30 mouse cellular contexts compared by ENCODE assay signal in genomic region chr16:24192013-24192412, GRCm38 (mm10).
DNase-seq lines count a peak whose midpoint lies in the region; ATAC-seq and TF ChIP-seq lines count a peak whose summit lies in the region.
"Had no signal": no experiment of that assay in that cellular context is flagged by ENCODE, and none has a peak within 500 bp of the region (broad histone marks: within the 10 kb centered on the region; RNA-seq: fewer than 3 reads in every experiment).

No protein-coding gene starts in this region.

- no peak overlapping the region for H3K4me2 ChIP-seq in liver, embryonic 11.5 days
- H3K4me2 ChIP-seq: forebrain, embryonic 13.5 days; hindbrain, embryonic 12.5 days; limb, embryonic 13.5 days; liver, embryonic 13.5 days; midbrain, embryonic 13.5 days had no signal

- DNase-seq in heart, adult 18-20 months = peak; percentile 41 to 57
- no peak for DNase-seq in heart, postnatal 36 days
- DNase-seq in liver, adult 2 months (ENCODE audit: extremely low read depth, low read depth, low spot score) = peak; percentile 72
- no peak for DNase-seq in liver, embryonic 11.5 days (ENCODE audit: low spot score)
- DNase-seq in cerebellum, adult 9-10 months = peak; percentile 59
- no peak for DNase-seq in gastrocnemius, postnatal 25 days
- DNase-seq: adrenal gland, adult 2 months; B cell, adult 2 months; gastrocnemius, postnatal 36 days; kidney, adult 8-10 months; kidney, postnatal 4 days; liver, embryonic 13.5 days; lung, adult 18-20 months; lung, postnatal 4 days; right cerebral cortex, adult 18-20 months; spleen, adult 18-20 months; thymus, adult 18-20 months; thymus, postnatal 25 days had no signal

- peaks cover 5% of the 10 kb centered on the region; the same call in 1 of the 2 replicates for H3K4me1 ChIP-seq in liver, adult 2 months (ENCODE audit: control insufficient read depth, insufficient read depth, low read length)
- H3K4me1 ChIP-seq in liver, embryonic 11.5 days (replicated peaks; ENCODE audit: control insufficient read depth, insufficient read depth, low read length) = no peaks in the 10 kb centered on the region
- H3K4me1 ChIP-seq: forebrain, embryonic 13.5 days; hindbrain, embryonic 12.5 days; limb, embryonic 13.5 days; liver, embryonic 13.5 days; megakaryocyte, embryonic 14.5 days; midbrain, embryonic 13.5 days had no signal

- intact Hi-C loops in heart, postnatal 36 days (cut with DNase I) = no loop called here

- 16% methylated on average over 1 of the region's 1 CpGs for WGBS in liver, adult 2 months
- 68% methylated on average over 1 of the region's 1 CpGs for WGBS in liver, embryonic 11.5 days

- no peak for ATAC-seq in liver, embryonic 11.5 days (replicated peaks; ENCODE audit: low FRiP score)
- no peak for ATAC-seq in megakaryocyte-erythroid progenitor cell, adult 5-6 weeks (replicated peaks; ENCODE audit: low FRiP score, low TSS enrichment, poor library complexity, severe bottlenecking)
- ATAC-seq: activated CD4-positive, CD25-positive, alpha-beta regulatory T cell, adult 4 months; forebrain, embryonic 13.5 days; intestine, embryonic 16.5 days; lung, postnatal 0 days; midbrain, embryonic 13.5 days had no signal

- no peak overlapping the region for H3K4me3 ChIP-seq in liver, adult 2 months (ENCODE audit: insufficient read depth, low read depth, low read length)
- H3K4me3 ChIP-seq in liver, embryonic 11.5 days (ENCODE audit: low read depth, low read length) = no peak overlapping the region
- H3K4me3 ChIP-seq: forebrain, embryonic 13.5 days; heart, embryonic 10.5 days; hindbrain, embryonic 12.5 days; limb, embryonic 13.5 days; liver, embryonic 13.5 days; megakaryocyte, embryonic 14.5 days; midbrain, embryonic 13.5 days had no signal

- no peak for TF ChIP-seq CTCF in liver, adult 2 months (IDR thresholded peaks at IDR 0.05; ENCODE audit: low read depth, low read length)

- H3K9ac ChIP-seq in liver, adult 2 months (ENCODE audit: low read depth, low read length) = no peak overlapping the region
- no peak overlapping the region for H3K9ac ChIP-seq in liver, embryonic 11.5 days (ENCODE audit: low read depth, low read length)
- H3K9ac ChIP-seq: forebrain, embryonic 13.5 days; hindbrain, embryonic 12.5 days; limb, embryonic 13.5 days; liver, embryonic 13.5 days; midbrain, embryonic 13.5 days had no signal

- H3K36me3 ChIP-seq in liver, adult 2 months (ENCODE audit: control insufficient read depth, insufficient read depth, low read length) = no peaks in the 10 kb centered on the region
- H3K36me3 ChIP-seq in liver, embryonic 11.5 days (ENCODE audit: control insufficient read depth, insufficient read depth, low read length) = no peaks in the 10 kb centered on the region
- H3K36me3 ChIP-seq: heart, embryonic 10.5 days; hindbrain, embryonic 12.5 days; limb, embryonic 13.5 days; liver, embryonic 13.5 days; midbrain, embryonic 13.5 days had no signal

- no peak for TF ChIP-seq POLR2A in liver, adult 2 months (IDR thresholded peaks at IDR 0.05; ENCODE audit: extremely low read depth, insufficient read depth, low read length)

- H3K79me2 ChIP-seq in liver, adult 2 months (ENCODE audit: control insufficient read depth, insufficient read depth, low read length) = no peaks in the 10 kb centered on the region

- H3K9me3 ChIP-seq in liver, embryonic 11.5 days (ENCODE audit: control insufficient read depth, low read length) = no peaks in the 10 kb centered on the region
- H3K9me3 ChIP-seq: forebrain, embryonic 13.5 days; heart, embryonic 10.5 days; hindbrain, embryonic 12.5 days; limb, embryonic 13.5 days; liver, embryonic 13.5 days; megakaryocyte, embryonic 14.5 days; midbrain, embryonic 13.5 days had no signal

- H3K27me3 ChIP-seq in liver, adult 2 months (ENCODE audit: control insufficient read depth, insufficient read depth, low read length) = no peaks in the 10 kb centered on the region
- no peaks in the 10 kb centered on the region for H3K27me3 ChIP-seq in liver, embryonic 11.5 days (replicated peaks; ENCODE audit: control insufficient read depth, insufficient read depth, low read length)
- H3K27me3 ChIP-seq: forebrain, embryonic 13.5 days; hindbrain, embryonic 12.5 days; limb, embryonic 13.5 days; liver, embryonic 13.5 days; midbrain, embryonic 13.5 days had no signal

- H3K27ac ChIP-seq in liver, adult 2 months (replicated peaks; ENCODE audit: insufficient read depth, low read depth, low read length) = no peak overlapping the region
- H3K27ac ChIP-seq in liver, embryonic 11.5 days (ENCODE audit: low read depth, low read length) = no peak overlapping the region
- H3K27ac ChIP-seq: forebrain, embryonic 13.5 days; heart, embryonic 10.5 days; hindbrain, embryonic 12.5 days; kidney, postnatal 0 days; limb, embryonic 13.5 days; liver, embryonic 13.5 days; midbrain, embryonic 13.5 days; stomach, postnatal 0 days had no signal

Comparison
In these comparisons a context has a peak if more than half of its experiments do, and no peak if none do; other contexts are left out.
1. DNase-seq: peak in heart, adult 18-20 months (2 of 2), liver, adult 2 months (single experiment) and cerebellum, adult 9-10 months (single experiment); none in heart, postnatal 36 days (0 of 2), liver, embryonic 11.5 days (single experiment) and gastrocnemius, postnatal 25 days (single experiment).